Mouse (Mus musculus) right cerebral cortex, postnatal 36 days (tissue): ENCODE results near the gene Gm5485.
A peak's percentile ranks its signal among the peaks of the same experiment; 100 is the strongest.

Experiments
- DNase-seq, 2 experiments: peaks; one replicate each; pipeline ENCODE4 v3.0.0; 2022; ENCODE audit warnings: low spot score in 2 of 2, mixed read lengths in 1 of 2

Gm5485 gene

DNA sequence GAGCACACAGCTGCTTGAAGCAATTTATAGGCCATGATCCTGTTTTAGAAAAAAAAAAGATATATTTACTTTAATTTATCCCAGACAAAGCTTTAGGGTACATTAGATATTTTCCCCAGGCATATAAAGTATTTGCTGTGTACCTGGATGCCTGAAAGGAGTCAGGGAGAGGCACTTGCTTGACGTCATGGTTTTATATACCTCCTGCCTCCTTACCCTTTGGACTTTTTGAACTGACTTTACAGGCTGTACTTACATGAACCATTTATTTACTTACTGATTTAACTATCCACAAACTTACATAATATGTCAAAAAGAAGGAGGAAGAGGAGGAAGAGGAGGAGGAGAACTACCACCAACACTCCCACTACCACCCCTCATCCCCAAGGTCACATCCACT is at the start of gene Gm5485:
Gene Gm5485 (minus strand): TSS at position 171 of the 400 bp plus-strand sequence.
- no peak for DNase-seq

DNA sequence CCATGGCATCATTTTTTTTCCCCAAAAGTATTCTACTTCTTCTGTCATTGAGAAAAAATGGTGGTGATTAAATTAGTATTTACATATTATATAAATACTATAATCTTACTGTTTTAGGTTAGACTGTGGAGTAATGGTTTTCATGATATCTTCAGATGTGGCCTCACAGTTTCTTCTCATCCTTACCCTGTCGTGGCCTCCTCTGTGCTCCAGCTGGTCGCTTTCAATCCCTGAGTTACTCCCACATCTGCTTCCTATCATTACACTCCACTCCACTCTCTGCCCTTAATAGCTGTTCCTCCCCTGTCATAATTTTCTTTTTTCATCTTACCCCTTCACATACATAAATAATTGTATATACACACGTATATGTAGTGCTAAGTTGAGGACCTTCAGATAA is 41.0 kb upstream of the Gm5485 start:
- no peak for DNase-seq

DNA sequence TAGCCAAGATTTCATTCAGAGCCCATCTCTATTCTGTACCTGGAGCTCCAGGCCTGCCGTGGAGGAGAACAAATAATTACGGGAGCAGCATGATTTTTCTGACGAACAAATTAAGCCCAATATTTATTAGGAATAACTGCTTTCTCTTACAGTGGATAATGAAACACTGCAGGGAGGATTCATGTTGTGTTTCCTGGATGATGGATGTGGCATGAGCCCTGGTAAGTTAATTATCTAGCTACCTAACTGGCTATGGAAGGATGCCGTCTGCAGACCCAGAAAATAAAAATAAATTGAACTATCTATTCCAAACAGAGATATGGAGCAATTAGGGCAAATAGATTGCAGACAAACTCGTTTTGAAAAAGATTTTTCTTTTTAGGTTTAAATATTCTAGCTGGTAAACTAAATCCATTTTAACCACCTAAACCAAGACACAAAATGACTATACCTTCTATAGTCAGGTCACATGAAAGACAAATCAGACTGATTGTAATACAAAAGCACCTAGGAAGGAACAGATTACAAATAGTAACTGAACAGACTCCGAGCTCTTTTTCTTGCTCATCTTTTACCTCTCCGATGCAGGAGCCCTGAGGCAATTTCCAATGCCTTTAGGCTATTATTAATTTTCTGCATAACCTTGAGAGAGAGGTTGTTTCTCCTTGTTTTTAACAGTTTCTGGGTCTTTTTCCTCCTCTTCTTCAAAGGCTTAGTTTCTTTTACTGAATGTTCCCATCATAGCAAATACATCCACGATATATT is 34.1 kb upstream of the Gm5485 start:
- DNase-seq: no peak

DNA sequence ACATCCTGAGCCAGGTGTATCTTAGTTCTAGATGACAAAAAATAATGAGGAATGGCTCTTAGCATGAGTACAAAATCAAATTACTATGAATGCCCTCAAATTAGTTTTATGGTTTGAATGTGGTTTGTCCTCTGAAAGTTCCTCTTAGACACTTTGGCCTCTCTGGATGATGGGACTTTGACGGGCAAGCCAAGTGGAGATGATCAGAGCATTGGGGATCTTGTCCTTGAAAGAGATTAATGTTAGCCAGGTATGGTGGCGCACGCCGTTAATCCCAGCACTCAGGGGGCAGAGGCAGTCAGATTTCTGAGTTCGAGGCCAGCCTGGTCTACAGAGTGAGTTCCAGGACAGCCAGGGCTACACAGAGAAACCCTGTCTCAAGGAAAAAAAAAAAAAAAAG is 32.4 kb upstream of the Gm5485 start:
- DNase-seq: no peak

DNA sequence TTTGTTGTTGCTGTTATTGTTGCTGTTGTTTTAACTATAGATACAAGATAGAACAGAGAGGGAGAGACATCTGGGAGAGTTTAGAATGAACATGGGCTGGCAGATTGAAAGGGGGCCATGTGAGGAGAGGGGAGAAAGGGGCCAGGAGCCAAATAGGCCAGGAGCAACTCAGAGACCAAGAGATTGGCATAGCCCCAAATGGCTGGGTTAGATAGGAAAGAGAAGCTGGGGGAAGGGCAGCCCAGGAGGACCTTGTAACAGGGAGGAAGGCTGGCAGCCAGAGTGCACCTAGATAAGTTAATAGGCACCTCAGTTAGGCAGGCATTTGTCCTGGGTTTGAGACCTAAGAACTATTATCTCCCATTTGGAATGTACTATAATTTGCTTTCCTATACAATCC is 25.3 kb upstream of the Gm5485 start:
- DNase-seq: no peak

DNA sequence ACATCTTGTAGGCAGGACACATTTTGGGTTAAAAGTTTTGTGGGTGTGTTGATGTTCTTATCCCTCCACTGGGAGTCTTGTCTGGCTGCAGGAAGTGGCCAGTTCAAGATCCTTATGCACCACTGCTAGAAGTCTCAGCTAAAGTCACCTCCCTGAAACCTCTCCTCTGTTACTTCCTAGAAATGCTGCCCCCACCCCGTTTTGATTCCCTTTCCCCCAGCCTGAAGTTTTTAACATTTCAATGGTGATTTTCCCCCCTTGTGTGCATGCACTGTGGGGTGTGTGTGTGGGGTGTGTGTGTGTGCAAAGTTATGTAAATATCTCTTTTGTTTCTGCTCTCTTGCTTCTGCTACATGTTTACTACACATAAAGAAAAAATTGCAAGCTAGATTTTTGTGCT is 23.2 kb upstream of the Gm5485 start:
- DNase-seq: no peak

DNA sequence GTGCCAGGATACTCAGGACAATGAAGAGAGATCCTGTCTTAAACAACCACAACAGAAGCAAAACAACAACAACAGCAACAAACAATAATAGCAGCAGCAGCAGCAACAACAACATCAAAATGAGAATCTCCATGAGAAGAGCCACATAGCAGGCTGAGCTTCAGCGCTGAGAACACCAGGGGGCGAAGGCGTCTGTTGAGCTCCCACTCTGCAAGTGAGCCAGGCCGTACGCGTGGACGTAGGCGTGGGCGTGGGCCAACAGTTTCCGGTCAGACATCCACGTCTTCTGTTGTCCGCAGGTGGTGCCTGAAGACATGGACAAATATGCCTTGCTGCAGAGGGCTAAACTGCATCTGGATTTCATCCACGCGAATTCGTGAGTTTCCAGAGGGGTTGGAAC is 18.8 kb upstream of the Gm5485 start, which contains the start of gene Morc1:
Gene Morc1 (plus strand): TSS at position 211 of the 400 bp plus-strand sequence.
- no peak for DNase-seq

DNA sequence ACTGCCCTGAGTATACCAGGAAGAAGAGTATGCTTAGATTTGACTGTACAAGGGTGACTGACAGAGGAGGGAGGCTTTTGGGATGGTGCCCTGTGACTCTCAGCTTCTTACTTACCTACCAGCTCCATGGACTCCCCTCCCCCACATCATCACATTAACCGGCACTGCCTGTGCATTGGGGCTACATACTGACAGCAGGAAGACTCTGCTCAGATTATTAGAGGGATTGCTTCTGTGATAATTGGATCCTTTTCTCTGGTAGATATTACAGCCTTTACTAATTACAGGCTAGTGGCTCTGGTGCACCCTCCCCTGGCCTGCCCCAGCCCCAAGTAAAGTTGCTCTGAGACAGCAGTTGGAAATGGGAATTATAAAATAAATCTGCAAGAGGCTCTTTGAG is 17.2 kb upstream of the Gm5485 start:
- DNase-seq: no peak

DNA sequence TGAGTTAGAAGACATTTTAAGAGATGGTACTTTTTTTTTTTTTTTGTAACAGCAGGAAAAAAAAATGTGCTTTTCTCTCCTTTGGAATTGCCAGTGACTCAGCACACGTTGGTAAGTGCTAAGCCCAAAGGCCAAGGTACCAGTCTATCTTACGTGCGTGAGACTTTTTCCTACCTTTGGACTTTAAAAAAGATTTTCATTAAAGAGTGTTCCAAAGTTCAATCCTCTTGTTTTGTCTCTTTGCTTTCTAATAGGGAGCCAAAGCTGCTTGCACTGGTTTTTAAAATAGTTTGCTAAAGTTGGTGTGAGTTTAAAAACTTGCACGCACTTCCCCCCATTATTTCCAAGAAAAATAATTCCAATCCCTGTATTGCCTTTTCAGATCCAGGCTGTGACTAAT is 11.9 kb upstream of the Gm5485 start:
- DNase-seq: no peak

DNA sequence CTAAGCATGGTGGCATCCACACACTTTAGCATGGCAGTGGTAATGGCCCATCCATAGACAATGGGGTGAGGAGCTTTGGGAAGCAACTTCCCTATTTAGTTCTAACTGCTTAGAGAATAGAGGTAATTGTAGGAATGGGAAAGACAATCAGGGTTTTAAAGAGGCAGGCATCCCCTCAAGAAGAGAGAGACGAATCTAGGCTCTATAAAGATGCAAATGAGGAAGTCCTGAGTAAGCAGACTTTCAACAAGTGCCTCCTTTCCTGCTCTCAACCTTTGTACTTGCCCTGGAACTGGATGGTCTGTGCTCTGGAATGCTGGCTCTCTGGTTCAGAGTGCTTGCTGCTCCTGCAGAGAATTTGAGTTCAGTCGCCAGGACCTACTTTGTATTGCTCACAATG is 10.3 kb upstream of the Gm5485 start:
- DNase-seq: peak; percentile 1

DNA sequence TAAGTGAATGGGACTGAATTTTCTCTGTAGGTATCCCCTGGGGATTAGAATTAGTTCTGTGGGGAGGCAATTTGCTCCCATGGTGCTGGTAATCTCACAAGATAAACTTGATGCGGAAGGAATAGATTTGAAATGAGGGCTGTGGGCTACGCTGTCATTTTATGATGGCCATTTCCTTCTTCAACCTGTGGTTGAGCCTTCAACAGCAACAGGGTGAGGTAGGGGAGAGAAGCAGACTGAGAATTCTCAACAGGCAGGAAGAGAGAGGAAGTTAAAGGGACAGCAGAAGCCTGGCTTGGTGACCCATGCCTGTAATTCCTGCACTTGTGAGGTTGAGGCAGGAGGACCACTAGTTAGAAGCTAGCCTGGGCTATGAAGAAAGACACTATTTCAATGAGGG is 6.8 kb upstream of the Gm5485 start:
- no peak for DNase-seq

DNA sequence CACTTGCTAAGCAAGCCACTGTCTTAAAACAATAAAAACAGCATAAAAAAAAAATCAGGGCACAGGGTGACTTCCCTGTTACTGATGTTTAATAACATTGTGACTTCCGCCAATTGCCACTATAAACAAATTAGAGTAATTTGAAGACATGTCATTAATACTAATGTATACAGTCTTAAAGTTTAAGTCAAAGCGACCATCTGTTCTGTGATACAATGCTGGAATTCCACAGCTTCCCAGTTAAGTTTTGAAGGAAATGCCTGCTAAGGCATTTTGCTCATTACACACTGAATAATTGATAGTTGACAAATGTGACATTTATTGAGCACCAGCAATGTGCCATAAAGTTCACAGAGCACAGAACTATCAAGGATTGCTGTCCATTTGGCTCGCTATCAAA is 6.3 kb upstream of the Gm5485 start:
- no peak for DNase-seq

DNA sequence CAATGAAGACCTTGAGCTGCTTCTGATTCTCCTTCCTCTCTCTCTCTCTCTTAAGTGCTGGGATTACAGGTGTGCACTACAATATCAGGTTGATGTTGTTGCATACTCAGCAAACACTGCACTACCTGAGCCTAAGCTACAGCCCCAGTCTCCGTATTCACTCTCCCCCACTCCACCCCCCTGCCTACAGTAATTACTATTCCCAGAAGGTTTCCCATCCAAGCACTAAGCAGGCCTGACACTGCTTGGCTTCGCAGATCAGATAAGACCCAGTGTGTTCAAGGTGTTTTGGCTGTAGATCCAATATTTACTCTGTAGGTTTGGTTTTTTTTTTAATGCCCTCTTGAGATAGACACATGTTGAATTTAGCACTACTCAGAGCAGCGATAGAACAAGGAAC is 2.1 kb downstream of the Gm5485 start:
- DNase-seq: no peak

DNA sequence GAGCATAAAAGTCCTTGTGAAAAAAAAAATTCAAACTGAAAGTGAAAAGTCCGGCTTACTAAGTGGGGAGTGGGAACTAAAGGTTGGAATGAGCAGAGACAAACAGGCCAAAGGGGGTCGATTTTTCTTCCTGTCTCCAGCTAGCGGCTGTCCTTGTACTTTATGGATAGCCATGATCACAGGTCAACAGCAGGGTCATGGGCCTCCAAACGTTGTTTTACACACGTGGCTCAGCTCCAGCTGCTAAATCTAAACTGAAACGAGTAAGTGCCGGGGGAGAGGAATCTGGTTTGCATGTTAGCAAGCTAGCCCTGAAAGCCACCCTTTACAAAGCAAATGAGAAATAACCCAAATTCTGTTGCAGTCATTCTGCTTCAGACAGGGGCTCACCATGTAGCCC is 2.6 kb downstream of the Gm5485 start:
- DNase-seq: no peak

DNA sequence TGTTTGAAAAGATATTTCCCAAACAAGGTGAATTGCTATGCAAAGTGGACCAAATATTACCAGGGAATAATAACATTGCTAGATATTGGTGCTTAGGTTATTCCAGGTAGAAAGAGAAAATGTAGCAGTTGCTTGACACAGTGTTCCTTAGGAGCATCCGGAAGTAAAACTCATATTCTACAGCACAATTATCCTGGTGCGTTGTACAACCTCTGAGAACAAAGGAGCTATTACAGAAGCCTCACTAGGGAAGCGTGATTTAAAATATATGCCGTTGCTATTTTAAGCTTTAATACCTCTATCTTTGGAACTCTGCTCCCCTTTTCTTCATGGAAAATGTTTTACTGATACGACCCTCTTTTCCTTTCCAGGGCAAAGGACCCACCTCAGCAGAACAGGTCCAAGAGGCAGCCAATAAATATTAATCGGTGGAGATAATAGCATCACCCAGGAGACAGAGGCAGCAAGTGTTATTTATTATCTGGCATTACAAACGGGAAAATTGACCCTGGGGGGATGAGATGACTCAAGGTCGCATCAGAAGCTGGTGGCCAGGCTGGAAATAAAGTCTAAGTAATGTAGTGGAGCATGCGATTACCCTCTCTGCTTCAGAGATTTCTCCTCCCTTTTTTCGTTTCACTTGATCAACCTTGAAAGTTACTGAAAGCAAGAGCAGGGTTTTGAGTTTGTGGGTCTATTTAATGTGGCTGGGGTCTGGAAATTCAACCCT is 6.4 kb downstream of the Gm5485 start:
- DNase-seq: no peak

DNA sequence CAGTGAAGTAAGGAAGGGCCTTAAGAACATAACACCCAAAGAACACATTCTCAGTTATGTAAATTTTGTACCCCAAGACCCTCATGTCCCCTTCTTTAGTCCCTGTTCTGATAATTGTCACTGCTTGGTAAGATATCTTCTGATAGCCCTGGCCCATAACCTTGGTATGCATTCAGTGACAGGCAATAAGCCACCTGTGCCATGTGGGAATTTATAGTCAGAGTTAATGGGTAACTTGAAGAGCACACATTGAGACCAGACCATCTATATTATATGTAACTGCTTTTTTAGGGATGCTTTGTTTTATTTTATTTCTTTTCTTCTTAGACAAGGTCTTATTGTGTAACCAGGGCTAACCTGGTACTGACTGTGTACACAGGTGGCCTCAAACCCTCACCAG is 8.2 kb downstream of the Gm5485 start:
- no peak for DNase-seq

DNA sequence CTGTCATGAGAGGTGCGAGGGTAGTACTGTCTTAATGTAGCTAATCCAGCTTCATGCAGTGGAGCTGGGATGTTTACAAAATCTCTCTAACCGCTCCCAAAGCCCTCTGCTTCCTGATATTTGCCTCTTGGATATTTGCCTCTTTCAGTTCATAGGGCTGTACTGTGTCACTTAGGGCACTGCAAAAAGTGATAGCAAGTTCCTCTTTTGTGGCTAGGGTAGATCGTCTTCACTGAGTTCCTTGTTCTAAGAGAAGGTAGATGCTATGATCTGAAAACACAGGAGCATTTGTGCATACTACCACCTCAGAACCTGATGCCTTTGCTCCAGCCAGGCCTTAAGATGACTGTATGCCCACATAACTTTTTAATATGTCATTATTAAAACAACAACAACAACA is 8.8 kb downstream of the Gm5485 start:
- no peak for DNase-seq

DNA sequence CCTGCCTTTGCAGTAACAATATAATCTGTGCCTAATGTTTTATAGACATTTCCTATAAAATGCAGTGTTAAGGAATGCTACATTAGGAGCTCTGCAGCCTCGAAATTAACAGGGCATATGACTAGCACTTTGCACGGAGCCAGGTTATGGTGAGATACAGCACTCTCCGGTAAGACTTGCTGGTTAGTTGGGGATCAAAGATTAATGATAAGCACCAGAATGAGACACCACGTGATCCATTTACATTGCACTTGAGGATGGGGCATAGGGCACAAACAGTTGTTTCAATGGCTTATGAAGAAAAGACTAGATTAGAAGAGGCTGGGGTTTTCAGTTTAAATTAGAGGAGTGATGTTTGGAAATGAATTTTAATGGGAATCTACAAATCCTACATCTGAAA is 9.3 kb downstream of the Gm5485 start:
- DNase-seq: no peak

DNA sequence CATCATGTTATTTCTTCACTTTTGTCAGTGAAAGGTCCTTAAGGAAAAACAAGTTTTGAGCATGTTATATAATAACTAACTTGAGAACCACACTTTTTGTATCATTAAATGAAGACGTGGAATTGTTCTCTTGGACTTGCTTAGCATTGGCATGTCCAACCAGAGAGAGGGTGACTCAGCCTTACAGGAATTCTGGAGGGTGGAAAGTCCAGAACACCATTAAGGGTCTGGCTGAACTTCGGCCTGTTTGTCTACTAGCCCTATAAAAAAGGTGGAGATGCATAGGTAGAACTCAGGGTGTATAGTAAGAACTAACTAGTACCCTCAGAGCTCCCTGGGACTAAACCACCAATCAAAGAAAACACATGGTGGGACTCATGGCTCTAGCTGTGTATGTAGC is 16.9 kb downstream of the Gm5485 start:
- DNase-seq: no peak

DNA sequence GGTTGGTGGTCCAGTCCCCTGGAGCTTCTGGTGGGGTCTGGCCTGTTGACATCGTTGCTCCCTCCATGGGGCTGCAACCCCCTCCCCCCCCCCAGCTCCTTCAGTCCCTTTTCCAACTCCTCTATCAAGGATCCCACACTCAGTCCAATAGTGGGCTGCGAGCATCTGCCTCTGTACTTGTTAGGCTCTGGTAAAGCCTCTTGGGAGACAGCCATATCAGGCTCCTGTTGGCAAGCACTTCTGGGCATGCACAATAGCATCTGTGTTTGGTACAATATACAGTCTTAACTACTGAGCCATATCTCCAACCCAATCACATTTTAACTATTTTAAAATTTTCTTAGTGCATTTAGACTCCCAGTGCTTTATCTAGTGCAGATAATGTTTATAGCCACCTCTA is 25.2 kb downstream of the Gm5485 start:
- DNase-seq: no peak

DNA sequence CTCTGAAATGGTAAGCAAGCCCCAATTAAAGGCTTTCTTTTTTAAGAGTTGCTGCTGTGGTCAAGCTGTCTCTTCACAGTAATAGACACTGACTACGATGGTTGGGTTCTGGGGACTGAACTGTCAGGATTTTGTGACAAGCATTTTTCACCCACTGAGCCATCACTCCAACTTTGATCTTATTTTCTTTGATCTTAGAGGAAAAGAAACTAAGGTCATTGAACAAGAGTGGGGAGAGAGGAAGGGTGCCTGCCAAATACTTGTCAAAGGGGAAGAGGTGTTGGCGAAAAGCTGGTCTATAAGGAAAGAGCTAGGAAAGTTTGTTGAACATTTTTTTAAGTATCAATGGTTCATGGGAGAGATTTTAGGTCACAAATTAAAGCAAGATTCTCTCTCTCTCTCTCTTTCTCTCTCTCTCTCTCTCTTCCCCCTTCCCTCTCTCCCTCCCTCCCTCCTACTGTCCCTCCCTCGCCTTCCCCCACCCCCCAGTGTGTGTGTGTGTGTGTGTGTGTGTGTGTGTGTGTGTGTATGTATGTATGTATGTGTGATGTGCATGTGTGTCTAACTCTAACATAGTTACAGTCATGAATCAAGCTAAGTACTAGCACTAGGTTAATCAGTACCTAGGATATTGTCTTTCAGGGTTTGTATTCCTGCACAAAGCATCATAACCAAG is 28.5 kb downstream of the Gm5485 start:
- DNase-seq: no peak

DNA sequence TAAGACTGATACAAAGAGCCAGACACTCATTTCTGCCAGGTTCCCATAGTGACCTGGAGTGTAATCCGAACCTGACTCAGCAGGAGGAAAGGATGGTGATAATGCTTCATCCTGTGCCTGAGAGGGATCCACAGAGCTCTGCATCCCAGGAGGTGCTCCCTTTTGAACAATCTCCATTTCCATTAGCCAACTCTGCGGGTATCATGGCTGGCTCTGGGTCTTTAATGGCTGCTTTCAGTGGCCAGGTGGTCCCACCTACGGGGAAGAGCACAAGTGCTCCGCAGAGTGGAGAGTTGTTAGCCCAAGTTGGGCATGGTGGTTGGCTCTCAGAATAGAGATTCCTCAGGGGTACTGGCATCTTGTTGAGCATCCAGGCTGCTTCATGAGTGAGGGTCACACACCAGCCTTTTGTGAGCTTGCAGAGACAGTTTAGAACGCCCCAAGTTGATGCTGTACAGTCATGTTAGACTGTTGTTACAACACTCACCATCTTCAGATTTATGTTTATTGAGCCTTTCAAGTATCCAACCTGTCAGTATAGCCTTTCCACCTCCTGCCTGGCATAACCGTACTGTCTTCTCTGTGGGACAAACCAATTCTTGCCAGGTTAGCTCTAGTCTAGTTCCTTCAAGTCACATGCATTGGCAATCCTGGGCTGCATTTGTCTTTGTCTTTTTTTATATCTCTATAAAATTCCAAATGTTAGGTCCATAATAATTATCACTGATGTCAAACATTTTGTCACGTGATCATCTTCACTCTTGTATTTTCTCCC is 38.3 kb downstream of the Gm5485 start:
- DNase-seq: no peak
